Mouse (Mus musculus) testis, adult 2 months (tissue): Measurements from ENCODE around the gene Shisa8.

ENCODE experiments used
- CTCF ChIP-seq: fragments of 200-500 bp; IDR thresholded peaks from 2 replicates; pipeline ENCODE4 v1.5.1; 2012; ENCODE audit warnings: low read depth, mild to moderate bottlenecking, inconsistent platforms, low read length, moderate library complexity; ENCODE audit not compliant: control insufficient read depth, insufficient read depth, insufficient replicate concordance
- POLR2A ChIP-seq: fragments of 200-500 bp; IDR thresholded peaks from 2 replicates; pipeline ENCODE4 v1.6.1; 2012; ENCODE audit warnings: low read depth, mild to moderate bottlenecking, inconsistent platforms, low read length, moderate library complexity; ENCODE audit not compliant: control insufficient read depth

DNA sequence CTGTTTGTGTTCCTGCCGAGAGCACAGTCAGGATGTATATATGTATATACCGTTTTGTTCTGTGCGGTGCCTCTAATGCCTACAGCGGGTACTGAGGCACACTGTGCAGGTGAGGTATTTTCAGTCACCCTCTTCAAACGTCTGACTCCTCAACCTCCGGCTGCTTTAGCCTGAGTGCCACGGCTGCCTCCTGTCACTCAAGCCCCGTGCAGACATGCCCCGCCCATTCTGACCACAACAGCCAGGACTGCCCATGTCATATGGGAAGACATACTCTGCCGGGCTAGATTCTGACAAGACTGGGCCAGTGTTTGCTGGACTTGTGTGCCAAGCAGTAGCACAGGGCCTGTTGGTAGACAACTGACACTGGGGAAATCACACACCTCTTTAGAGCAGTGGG, 23.0 kb upstream of the Shisa8 start:
- TF ChIP-seq CTCF: no peak
- TF ChIP-seq POLR2A: no peak
